ENCODE assay signal across 23 mouse cellular contexts in the genomic region with DNA sequence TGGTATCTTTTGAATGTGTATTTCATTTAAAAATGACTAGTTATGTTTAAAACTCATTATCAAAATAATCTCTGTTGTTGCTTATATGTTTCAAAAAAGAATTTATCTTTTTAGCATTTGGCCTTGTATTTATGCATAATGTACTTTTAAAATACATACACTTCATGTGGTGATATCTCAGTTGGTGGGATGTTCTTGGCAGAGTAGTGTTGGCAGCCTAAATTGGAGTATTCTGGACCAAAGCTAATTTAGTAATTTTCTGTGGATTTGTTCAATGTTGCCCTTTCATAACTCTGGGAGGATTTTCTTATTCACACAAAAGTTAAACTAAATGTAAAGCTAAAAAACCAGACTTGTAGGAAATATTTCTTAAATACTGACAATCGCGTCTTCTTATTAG. TPM values are rescaled to one million over a fixed set of nuclear protein-coding genes. Genes with fewer than 3 reads are reported as not detected.
"Had no signal": no experiment of that assay in that cellular context is flagged by ENCODE, and none has a peak within 500 bp of the region (broad histone marks: within the 10 kb centered on the region; RNA-seq: fewer than 3 reads in every experiment).

No protein-coding gene starts in this region.

- H3K4me1 ChIP-seq: liver, embryonic 15.5 days; lung, embryonic 15.5 days; megakaryocyte, embryonic 14.5 days; midbrain, embryonic 13.5 days; midbrain, embryonic 15.5 days; neural tube, embryonic 12.5 days; stomach, embryonic 15.5 days had no signal

- DNase-seq: liver, postnatal 0 days; lung, adult 2 months; lung, postnatal 14 days; lung, postnatal 36 days; right cerebral cortex, postnatal 14 days; thymus, adult 18-20 months; thymus, postnatal 25 days; thymus, postnatal 4 days had no signal

- H3K27me3 ChIP-seq: liver, embryonic 15.5 days; lung, embryonic 15.5 days; megakaryocyte, embryonic 14.5 days; midbrain, embryonic 13.5 days; midbrain, embryonic 15.5 days; neural tube, embryonic 12.5 days; stomach, embryonic 15.5 days had no signal

- H3K4me3 ChIP-seq: liver, embryonic 15.5 days; lung, embryonic 15.5 days; megakaryocyte, embryonic 14.5 days; midbrain, embryonic 13.5 days; midbrain, embryonic 15.5 days; neural tube, embryonic 12.5 days; stomach, embryonic 15.5 days had no signal

- H3K36me3 ChIP-seq: liver, embryonic 15.5 days; lung, embryonic 15.5 days; midbrain, embryonic 13.5 days; midbrain, embryonic 15.5 days; neural tube, embryonic 12.5 days; stomach, embryonic 15.5 days had no signal

- H3K27ac ChIP-seq: liver, embryonic 15.5 days; lung, embryonic 15.5 days; macrophage; midbrain, embryonic 13.5 days; midbrain, embryonic 15.5 days; neural tube, embryonic 12.5 days; stomach, embryonic 15.5 days; stomach, postnatal 0 days had no signal

RNA-seq across cellular contexts. Expression of a gene that starts 23.5 kb away (rescaled TPM):
- polyA plus RNA-seq: liver, embryonic 15.5 days; liver, postnatal 0 days; lung, adult 2 months; lung, embryonic 15.5 days; lung, postnatal 0 days; macrophage; midbrain, embryonic 11.5 days; midbrain, embryonic 13.5 days; midbrain, embryonic 15.5 days; midbrain, postnatal 0 days; neural tube, embryonic 12.5 days; neural tube, embryonic 14.5 days; spleen, adult 2 months; stomach, embryonic 15.5 days; stomach, postnatal 0 days; urinary bladder, adult 2 months had no signal
